Mouse (Mus musculus) neural tube, embryonic 15.5 days (tissue): ENCODE results near the gene Rapgef1. TPM values are rescaled to one million over a fixed set of nuclear protein-coding genes. Genes with fewer than 3 reads are reported as not detected.

Source experiments
- ATAC-seq: fragments of 200-750 bp; cut with Nextera tagmentation; 2 replicates; pipeline ENCODE4 v1.8.0; 2017; ENCODE audit warnings: mild to moderate bottlenecking, moderate TSS enrichment, moderate library complexity; ENCODE audit not compliant: low FRiP score
- H3K27ac ChIP-seq: fragments of 300-500 bp; sonication (generic); replicated peaks from 2 replicates; pipeline ENCODE4 v1.5.1; 2015; ENCODE audit warnings: mild to moderate bottlenecking, inconsistent platforms
- H3K27me3 ChIP-seq: fragments of 300-500 bp; sonication (generic); replicated peaks from 2 replicates; pipeline ENCODE4 v1.6.1; 2015; ENCODE audit warnings: inconsistent platforms
- H3K36me3 ChIP-seq: fragments of 300-500 bp; sonication (generic); 2 replicates; pipeline ENCODE4 v1.6.1; 2015; ENCODE audit warnings: inconsistent platforms
- H3K4me1 ChIP-seq: fragments of 300-500 bp; sonication (generic); 2 replicates; pipeline ENCODE4 v1.6.1; 2015; ENCODE audit warnings: inconsistent platforms
- H3K4me2 ChIP-seq: fragments of 300-500 bp; sonication (generic); 2 replicates; pipeline ENCODE4 v1.6.1; 2015; ENCODE audit warnings: inconsistent platforms, mild to moderate bottlenecking, moderate library complexity
- H3K4me3 ChIP-seq: fragments of 300-500 bp; sonication (generic); replicated peaks from 2 replicates; pipeline ENCODE4 v1.5.1; 2015; ENCODE audit warnings: mild to moderate bottlenecking, inconsistent platforms
- H3K9ac ChIP-seq: fragments of 300-500 bp; sonication (generic); replicated peaks from 2 replicates; pipeline ENCODE4 v1.6.1; 2015; ENCODE audit warnings: mild to moderate bottlenecking, inconsistent platforms
- H3K9me3 ChIP-seq: fragments of 300-500 bp; sonication (generic); replicated peaks from 2 replicates; pipeline ENCODE4 v1.6.1; 2016; ENCODE audit warnings: inconsistent platforms
- WGBS: fragments of 180-500 bp; shearing (Covaris S2); methylation state at CpG from one replicate; pipeline ENCODE4 v1.1.7; 2015; ENCODE audit warnings: mixed read lengths; 5-methylcytosine and 5-hydroxymethylcytosine counted together
- polyA plus RNA-seq: library from polyadenylated mRNA; unstranded; fragments of >200 nt; fragmentation: Nextera tagmentation; extraction: Ambion mirVana; gene quantifications from 2 replicates; pipeline ENCODE4 v1.2.1, GENCODE M21; 2015

Rapgef1 gene
- polyA plus RNA-seq, 1 experiment from 2014 or later, result 16.9 TPM

DNA sequence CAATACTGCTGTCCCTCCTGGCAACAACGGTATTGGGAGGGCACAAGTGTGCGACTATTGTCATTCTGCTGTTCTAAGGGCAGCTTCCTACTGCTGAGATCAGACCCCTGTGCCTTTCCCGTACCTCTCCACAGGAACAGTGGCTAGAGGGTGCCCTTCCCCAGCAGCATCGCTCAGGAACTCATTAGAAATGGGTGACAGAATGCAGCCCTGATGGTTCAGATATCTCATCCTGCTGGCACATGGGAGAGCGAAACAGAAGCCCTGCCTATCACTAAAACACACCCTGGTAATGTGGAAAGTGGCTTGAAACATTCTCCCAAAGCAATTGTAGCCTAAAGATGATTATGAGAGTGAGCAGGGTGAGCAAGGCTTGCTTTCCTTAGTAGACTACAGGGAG, 15.0 kb downstream of the Rapgef1 start:
- Histone ChIP-seq H3K9me3 (no peaks in the 10 kb centered on the region), H3K4me3 (no peak overlapping the region), H3K27me3 (no peaks in the 10 kb centered on the region), H3K36me3 (no peaks in the 10 kb centered on the region), H3K4me1 (peaks cover 30% of the 10 kb centered on the region), H3K9ac (no peak overlapping the region), H3K4me2 (no peak overlapping the region), H3K27ac (no peak overlapping the region)
- 64% methylated on average over 5 of the region's 5 CpGs for WGBS
- no peak for ATAC-seq

DNA sequence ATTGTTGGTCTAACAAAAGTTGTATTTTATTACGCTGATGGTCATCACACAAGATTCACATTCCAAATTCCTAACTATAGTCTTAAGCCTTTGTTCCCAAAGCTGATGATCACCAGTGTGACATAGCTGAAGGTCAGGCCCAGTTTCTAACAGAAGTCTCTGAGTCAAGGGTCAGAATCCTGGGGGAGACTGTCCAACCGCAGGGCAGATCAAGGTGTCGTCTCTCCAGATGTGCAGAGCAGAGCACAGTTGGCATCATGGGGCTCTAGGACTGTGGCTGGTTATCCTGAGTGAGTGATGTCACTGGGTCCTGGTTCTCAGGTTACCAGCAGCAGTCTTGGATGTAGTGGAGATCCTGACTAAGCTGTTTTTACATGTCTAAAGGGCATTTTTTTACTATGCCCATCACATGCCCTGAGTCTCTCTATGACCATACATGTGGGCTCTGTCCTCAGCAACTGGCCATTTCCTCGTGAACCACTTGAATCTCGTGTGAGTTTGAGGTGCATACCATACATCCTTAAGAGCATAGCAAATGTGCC, 16.5 kb downstream of the Rapgef1 start:
- 91% methylated on average over 5 of the region's 5 CpGs for WGBS
- no peak for ATAC-seq

DNA sequence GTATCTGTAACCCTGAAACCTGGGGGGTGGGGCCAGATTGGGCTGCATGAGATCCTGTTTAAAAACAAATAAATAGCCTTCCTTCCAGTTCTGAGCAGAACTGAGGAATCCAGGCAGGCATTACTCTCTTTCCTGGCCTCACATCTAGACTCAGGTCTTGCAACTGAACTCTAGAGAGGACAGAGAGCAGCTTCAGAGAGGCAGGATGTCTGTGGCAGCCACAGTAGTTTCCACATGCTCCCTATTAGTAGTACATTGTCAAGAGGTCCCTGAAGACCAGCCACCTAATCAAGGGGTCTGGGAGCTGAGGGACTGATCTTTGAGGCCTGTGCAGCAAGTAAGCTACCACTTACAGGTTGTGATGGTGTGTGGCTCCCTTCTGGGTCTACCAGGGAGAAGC, 18.0 kb downstream of the Rapgef1 start:
- no peak for ATAC-seq
- H3K9ac ChIP-seq, result no peak overlapping the region
- no peak overlapping the region for H3K4me2 ChIP-seq
- H3K4me1 ChIP-seq, result peaks cover 27% of the 10 kb centered on the region
- H3K27me3 ChIP-seq, result no peaks in the 10 kb centered on the region
- H3K4me3 ChIP-seq, result no peak overlapping the region
- H3K9me3 ChIP-seq, result no peaks in the 10 kb centered on the region
- no peak overlapping the region for H3K27ac ChIP-seq
- H3K36me3 ChIP-seq, result no peaks in the 10 kb centered on the region

More for the DNA sequence above, 16.5 kb downstream of the Rapgef1 start:
- Histone ChIP-seq H3K27me3 (no peaks in the 10 kb centered on the region), H3K36me3 (no peaks in the 10 kb centered on the region), H3K4me3 (no peak overlapping the region), H3K9ac (no peak overlapping the region), H3K9me3 (no peaks in the 10 kb centered on the region), H3K27ac (no peak overlapping the region), H3K4me2 (no peak overlapping the region), H3K4me1 (peaks cover 28% of the 10 kb centered on the region)

DNA sequence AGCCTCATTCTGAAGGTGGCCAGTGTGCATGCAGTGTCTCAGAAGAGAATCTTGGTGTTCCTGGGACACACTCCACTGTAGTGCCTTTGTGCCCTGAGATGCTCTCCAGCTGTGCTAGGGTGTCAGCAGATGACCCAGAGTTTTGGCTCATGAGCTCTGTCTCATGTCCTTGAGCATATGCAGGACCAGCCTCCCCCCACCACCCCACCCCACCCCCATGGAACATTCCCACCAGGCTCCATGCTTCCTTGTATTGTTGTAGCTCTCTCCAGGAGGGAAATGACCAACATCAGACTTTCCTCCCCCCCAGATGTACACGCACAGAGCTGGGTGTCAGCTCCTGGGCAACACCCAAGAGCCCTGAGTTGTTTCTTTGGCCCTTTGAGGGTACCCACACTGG, 19.9 kb downstream of the Rapgef1 start:
- Histone ChIP-seq H3K4me2 (no peak overlapping the region), H3K9ac (no peak overlapping the region), H3K4me1 (peaks cover 17% of the 10 kb centered on the region), H3K27me3 (no peaks in the 10 kb centered on the region), H3K27ac (no peak overlapping the region), H3K9me3 (no peaks in the 10 kb centered on the region), H3K4me3 (no peak overlapping the region), H3K36me3 (no peaks in the 10 kb centered on the region)
- WGBS, result 74% methylated on average over 1 of the region's 1 CpGs
- ATAC-seq, result no peak

DNA sequence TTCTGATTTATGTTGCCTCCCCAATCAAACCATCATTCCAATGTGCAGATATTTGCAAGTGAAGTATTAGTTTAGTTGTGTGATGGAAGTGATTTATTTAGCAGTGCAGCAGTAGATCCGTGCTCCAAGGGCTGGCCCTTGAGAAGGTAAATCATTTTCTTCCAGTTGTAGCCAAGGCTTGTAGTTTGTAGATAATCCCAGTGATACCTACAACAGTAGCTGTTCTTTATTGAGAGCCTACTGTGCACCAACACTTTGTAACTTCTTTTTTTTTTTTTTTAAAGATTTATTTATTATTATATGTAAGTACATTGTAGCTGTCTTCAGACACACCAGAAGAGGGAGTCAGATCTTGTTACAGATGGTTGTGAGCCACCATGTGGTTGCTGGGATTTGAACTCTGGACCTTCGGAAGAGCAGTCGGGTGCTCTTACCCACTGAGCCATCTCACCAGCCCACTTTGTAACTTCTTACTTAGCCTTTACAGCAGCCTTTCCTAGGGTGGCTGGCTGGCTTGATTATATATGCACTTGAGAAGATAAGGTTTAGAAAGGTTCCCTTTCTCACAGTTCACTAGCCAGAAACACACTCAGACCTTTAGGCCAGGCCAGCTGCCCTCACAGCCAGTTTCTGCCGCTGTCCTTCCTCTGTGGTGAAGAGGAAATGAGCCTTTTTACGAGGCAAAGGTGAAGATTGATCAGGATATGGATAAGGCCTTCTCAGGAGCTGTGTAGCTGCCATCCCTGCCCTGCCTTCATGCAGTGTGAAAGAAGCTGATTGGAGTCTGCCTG, 20.6 kb downstream of the Rapgef1 start:
- Histone ChIP-seq H3K27ac (no peak overlapping the region), H3K4me2 (no peak overlapping the region), H3K9ac (no peak overlapping the region), H3K36me3 (no peaks in the 10 kb centered on the region), H3K27me3 (no peaks in the 10 kb centered on the region), H3K4me3 (no peak overlapping the region), H3K4me1 (peaks cover 9% of the 10 kb centered on the region), H3K9me3 (no peaks in the 10 kb centered on the region)
- WGBS, result 76% methylated on average over 5 of the region's 5 CpGs
- no peak for ATAC-seq

DNA sequence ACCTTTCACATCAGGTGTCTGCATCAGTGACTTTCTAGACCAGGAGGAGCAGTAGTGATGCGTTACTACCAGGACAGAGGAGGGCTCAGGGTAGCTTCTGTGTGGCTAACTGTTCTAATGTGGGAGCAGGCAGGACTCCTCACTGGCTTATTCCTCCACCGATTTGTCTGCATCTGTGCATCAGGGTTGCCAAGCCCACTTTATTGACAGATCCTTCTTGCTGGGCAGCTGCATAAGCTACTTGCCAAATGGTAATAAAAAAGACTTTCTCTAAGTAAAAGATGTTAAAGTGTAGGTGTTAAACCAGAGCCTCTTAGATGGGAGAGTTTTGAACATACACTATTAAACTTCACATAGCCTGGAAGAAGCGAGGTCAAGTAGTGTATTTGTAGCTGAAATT, 22.2 kb downstream of the Rapgef1 start:
- no peak overlapping the region for H3K4me3 ChIP-seq
- WGBS, result 91% methylated on average over 3 of the region's 3 CpGs
- no peaks in the 10 kb centered on the region for H3K36me3 ChIP-seq
- ATAC-seq, result no peak
- H3K4me2 ChIP-seq, result no peak overlapping the region
- no peak overlapping the region for H3K9ac ChIP-seq
- H3K27ac ChIP-seq, result no peak overlapping the region
- H3K27me3 ChIP-seq, result no peaks in the 10 kb centered on the region
- no peaks in the 10 kb centered on the region for H3K9me3 ChIP-seq
- peaks cover 11% of the 10 kb centered on the region for H3K4me1 ChIP-seq

DNA sequence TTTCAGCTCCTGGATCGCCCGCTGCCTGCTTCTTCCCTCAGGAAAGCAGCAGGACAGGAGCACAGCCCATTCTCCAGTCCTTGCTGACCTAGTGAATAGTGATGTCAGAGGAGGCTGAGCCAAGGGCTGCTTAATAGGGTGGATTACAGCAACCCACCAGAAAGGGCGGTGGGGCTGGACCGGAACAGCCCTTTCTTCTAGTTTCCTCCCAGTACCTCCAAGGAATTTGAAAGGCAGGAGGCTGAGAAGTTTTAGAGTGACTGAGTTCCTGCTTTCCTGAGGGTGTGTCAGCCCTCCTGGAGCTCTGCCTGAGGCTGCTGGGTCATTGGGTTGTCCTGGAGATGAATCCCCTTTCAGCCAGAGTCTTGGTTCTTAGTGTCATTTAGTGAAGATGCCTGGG, 23.9 kb downstream of the Rapgef1 start:
- ATAC-seq, result no peak
- Histone ChIP-seq H3K9ac (no peak overlapping the region), H3K4me1 (peaks cover 19% of the 10 kb centered on the region), H3K9me3 (no peaks in the 10 kb centered on the region), H3K4me2 (no peak overlapping the region), H3K36me3 (no peaks in the 10 kb centered on the region), H3K27ac (no peak overlapping the region), H3K27me3 (no peaks in the 10 kb centered on the region), H3K4me3 (no peak overlapping the region)
- 62% methylated on average over 4 of the region's 4 CpGs for WGBS

DNA sequence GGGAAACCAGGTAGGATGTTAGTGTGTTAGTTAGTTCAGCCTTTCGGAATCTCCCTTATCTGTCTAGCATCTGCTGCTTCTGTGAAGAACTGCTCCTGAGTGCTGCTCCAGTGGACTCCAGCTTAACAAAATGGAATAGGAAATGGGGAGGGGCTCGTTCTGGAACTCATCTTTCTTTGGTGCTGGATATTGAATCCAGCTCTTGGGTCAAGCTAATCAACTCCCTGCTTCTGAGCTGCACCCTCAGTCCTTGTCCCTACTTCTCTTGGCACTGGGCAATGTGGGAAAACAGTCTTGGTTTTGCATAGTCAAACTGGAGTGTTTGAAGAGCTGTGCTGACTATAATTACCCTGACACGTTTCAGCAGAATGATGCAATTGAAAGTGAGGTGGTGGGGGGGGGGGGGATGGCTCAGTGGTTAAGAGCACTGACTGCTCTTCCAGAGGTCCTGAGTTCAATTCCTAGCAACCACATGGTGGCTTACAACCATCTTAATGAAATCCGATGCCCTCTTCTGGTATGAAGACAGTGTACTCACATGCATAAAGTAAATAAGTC, 25.6 kb downstream of the Rapgef1 start:
- WGBS, result 83% methylated on average over 4 of the region's 4 CpGs
- ATAC-seq, result no peak
- Histone ChIP-seq H3K9ac (no peak overlapping the region), H3K27me3 (no peaks in the 10 kb centered on the region), H3K9me3 (no peaks in the 10 kb centered on the region), H3K4me2 (no peak overlapping the region), H3K4me3 (no peak overlapping the region), H3K27ac (no peak overlapping the region), H3K4me1 (peaks cover 19% of the 10 kb centered on the region), H3K36me3 (no peaks in the 10 kb centered on the region)

DNA sequence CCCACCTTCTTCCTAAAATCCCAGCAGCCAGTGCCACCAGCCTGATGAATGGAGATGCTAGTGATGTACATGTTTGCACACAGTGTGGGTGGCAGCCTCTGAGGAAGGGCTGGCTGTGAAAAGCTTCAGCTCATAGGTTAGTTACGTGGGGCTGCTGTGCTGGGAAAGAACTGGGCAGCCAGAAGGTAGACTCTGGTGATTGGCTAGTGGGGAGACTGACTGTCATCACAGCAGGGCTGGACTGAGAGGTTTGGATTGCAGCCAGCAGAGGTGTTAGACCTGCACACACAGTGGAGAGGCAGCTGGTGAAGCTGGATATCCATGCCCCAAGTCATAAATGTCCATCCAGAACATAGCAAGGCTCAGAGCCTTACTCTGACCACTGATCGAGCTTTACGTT, 27.1 kb downstream of the Rapgef1 start:
- Histone ChIP-seq H3K4me3 (no peak overlapping the region), H3K27ac (no peak overlapping the region), H3K27me3 (no peaks in the 10 kb centered on the region), H3K4me2 (no peak overlapping the region), H3K9ac (no peak overlapping the region), H3K4me1 (peaks cover 19% of the 10 kb centered on the region), H3K9me3 (no peaks in the 10 kb centered on the region), H3K36me3 (no peaks in the 10 kb centered on the region)
- WGBS, result 74% methylated on average over 3 of the region's 3 CpGs
- no peak for ATAC-seq

DNA sequence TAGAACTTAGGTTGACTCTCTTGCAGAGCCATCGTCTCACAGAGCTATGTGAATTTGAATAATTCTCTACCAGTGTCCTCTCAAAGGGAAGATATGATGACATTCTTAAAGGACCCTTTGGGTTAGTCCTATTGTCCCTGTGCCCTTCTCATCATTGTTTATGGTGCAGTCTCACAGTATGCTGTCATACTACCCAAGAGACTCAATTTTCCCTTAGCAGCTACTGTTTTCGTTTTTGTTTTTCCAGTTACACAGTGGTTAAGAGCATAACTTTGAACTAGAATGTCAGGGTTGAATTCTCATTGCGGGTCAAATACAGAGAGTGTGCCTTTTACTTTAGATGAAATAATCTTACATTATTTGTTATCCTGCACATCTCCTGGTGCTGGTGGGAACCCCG, 27.6 kb downstream of the Rapgef1 start:
- Histone ChIP-seq H3K4me2 (no peak overlapping the region), H3K27ac (no peak overlapping the region), H3K27me3 (no peaks in the 10 kb centered on the region), H3K4me3 (no peak overlapping the region), H3K4me1 (peaks cover 24% of the 10 kb centered on the region), H3K9ac (no peak overlapping the region), H3K9me3 (no peaks in the 10 kb centered on the region), H3K36me3 (no peaks in the 10 kb centered on the region)
- WGBS, result 81% methylated on average over 4 of the region's 4 CpGs
- ATAC-seq, result no peak

DNA sequence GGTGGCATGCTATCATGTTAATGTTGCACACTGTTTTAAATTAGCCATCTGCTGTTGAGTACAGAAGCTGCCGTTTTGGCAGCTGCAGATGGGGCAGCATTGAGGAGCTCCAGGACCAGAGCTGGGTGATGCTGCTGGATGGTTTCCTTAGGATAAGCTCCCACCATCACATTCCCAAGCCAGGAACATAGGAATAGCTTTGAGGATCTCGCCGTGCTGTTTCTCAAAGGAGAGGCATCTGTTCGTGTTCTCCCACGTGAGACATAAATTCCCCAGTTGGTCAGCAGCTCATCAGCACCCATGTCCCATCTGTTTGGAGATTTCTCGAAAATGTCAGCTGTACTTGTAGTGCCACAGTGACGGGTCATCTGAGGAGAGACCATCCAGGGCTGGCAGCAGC, 28.3 kb downstream of the Rapgef1 start:
- Histone ChIP-seq H3K4me1 (peaks cover 27% of the 10 kb centered on the region), H3K36me3 (no peaks in the 10 kb centered on the region), H3K27ac (no peak overlapping the region), H3K4me2 (no peak overlapping the region), H3K27me3 (no peaks in the 10 kb centered on the region), H3K9me3 (no peaks in the 10 kb centered on the region), H3K9ac (no peak overlapping the region), H3K4me3 (no peak overlapping the region)
- WGBS, result 60% methylated on average over 7 of the region's 7 CpGs
- ATAC-seq, result no peak
